Mouse (Mus musculus): ENCODE measurements around the gene Ticam1. TPM values are rescaled to one million over a fixed set of nuclear protein-coding genes. Genes with fewer than 3 reads are reported as not detected.
"Not testable (repeated sequence)": the region's sequence is repeated elsewhere in the genome, so short reads cannot be mapped to it uniquely, and the experiment has no call there.

The Ticam1 gene
- polyA plus RNA-seq, 1 experiment, result 4.2 TPM

- no peak for TF ChIP-seq CTCF (IDR thresholded peaks at IDR 0.05; ENCODE audit: extremely low read depth, insufficient read depth, low read length)
- peak; percentile 71; the same call in 1 of the 2 replicates for TF ChIP-seq POLR2A (IDR thresholded peaks at IDR 0.05; ENCODE audit: extremely low read depth, insufficient read depth, low read length)
- Histone ChIP-seq H3K4me1 (ENCODE audit: control insufficient read depth, insufficient read depth, low read length) (peaks cover 8% of the 10 kb centered on the region), H3K4me3 (ENCODE audit: insufficient read depth, low read length) (peak overlapping the region; percentile 40), H3K27ac (ENCODE audit: insufficient read depth, low read length) (peak overlapping the region; percentile 84)
These were observed 7.4 kb downstream of the Ticam1 start for GRCm38 (mm10) chr17:56269153-56269630.

- TF ChIP-seq CTCF (IDR thresholded peaks at IDR 0.05; ENCODE audit: extremely low read depth, insufficient read depth, low read length), result no peak
- 0 out of 2 replicates have a peak, but pooled peaks have one; percentile 7 for TF ChIP-seq POLR2A (IDR thresholded peaks at IDR 0.05; ENCODE audit: extremely low read depth, insufficient read depth, low read length)
- H3K27ac ChIP-seq (ENCODE audit: insufficient read depth, low read length), result peak overlapping the region; percentile 93
- H3K4me1 ChIP-seq (ENCODE audit: control insufficient read depth, insufficient read depth, low read length), result peaks cover 6% of the 10 kb centered on the region
- H3K4me3 ChIP-seq (ENCODE audit: insufficient read depth, low read length), result no peak overlapping the region
These were observed 10.3 kb downstream of the Ticam1 start for GRCm38 (mm10) chr17:56266271-56266670.

GRCm38 (mm10) chr17:56265869-56266268 lies 10.7 kb downstream of the Ticam1 start:
- Histone ChIP-seq H3K4me3 (ENCODE audit: insufficient read depth, low read length) (no peak overlapping the region), H3K4me1 (ENCODE audit: control insufficient read depth, insufficient read depth, low read length) (peaks cover 9% of the 10 kb centered on the region), H3K27ac (ENCODE audit: insufficient read depth, low read length) (peak overlapping the region; percentile 93)
- TF ChIP-seq POLR2A (IDR thresholded peaks at IDR 0.05; ENCODE audit: extremely low read depth, insufficient read depth, low read length), result no peak
- TF ChIP-seq CTCF (IDR thresholded peaks at IDR 0.05; ENCODE audit: extremely low read depth, insufficient read depth, low read length), result no peak

GRCm38 (mm10) chr17:56265011-56265410 lies 11.6 kb downstream of the Ticam1 start:
- peak overlapping the region; percentile 18; the same call in 1 of the 2 replicates for H3K27ac ChIP-seq (ENCODE audit: insufficient read depth, low read length)
- TF ChIP-seq POLR2A (IDR thresholded peaks at IDR 0.05; ENCODE audit: extremely low read depth, insufficient read depth, low read length) (no peak), CTCF (IDR thresholded peaks at IDR 0.05; ENCODE audit: extremely low read depth, insufficient read depth, low read length) (no peak)
- peaks cover 12% of the 10 kb centered on the region for H3K4me1 ChIP-seq (ENCODE audit: control insufficient read depth, insufficient read depth, low read length)
- H3K4me3 ChIP-seq (ENCODE audit: insufficient read depth, low read length), result no peak overlapping the region

- Histone ChIP-seq H3K4me1 (ENCODE audit: control insufficient read depth, insufficient read depth, low read length) (peaks cover 20% of the 10 kb centered on the region), H3K27ac (ENCODE audit: insufficient read depth, low read length) (no peak overlapping the region), H3K4me3 (ENCODE audit: insufficient read depth, low read length) (no peak overlapping the region)
- TF ChIP-seq CTCF (IDR thresholded peaks at IDR 0.05; ENCODE audit: extremely low read depth, insufficient read depth, low read length) (peak; percentile 82), POLR2A (IDR thresholded peaks at IDR 0.05; ENCODE audit: extremely low read depth, insufficient read depth, low read length) (no peak)
These were observed 12.6 kb downstream of the Ticam1 start for GRCm38 (mm10) chr17:56264020-56264419.

- Histone ChIP-seq H3K4me3 (ENCODE audit: insufficient read depth, low read length) (no peak overlapping the region), H3K4me1 (ENCODE audit: control insufficient read depth, insufficient read depth, low read length) (peaks cover 20% of the 10 kb centered on the region), H3K27ac (ENCODE audit: insufficient read depth, low read length) (no peak overlapping the region)
- TF ChIP-seq POLR2A (IDR thresholded peaks at IDR 0.05; ENCODE audit: extremely low read depth, insufficient read depth, low read length) (no peak), CTCF (IDR thresholded peaks at IDR 0.05; ENCODE audit: extremely low read depth, insufficient read depth, low read length) (no peak)
These were observed 13.9 kb downstream of the Ticam1 start for GRCm38 (mm10) chr17:56262645-56263094.

- no peak overlapping the region for H3K4me3 ChIP-seq (ENCODE audit: insufficient read depth, low read length)
- TF ChIP-seq CTCF (IDR thresholded peaks at IDR 0.05; ENCODE audit: extremely low read depth, insufficient read depth, low read length), result no peak
- no peak for TF ChIP-seq POLR2A (IDR thresholded peaks at IDR 0.05; ENCODE audit: extremely low read depth, insufficient read depth, low read length)
- peaks cover 19% of the 10 kb centered on the region for H3K4me1 ChIP-seq (ENCODE audit: control insufficient read depth, insufficient read depth, low read length)
- no peak overlapping the region for H3K27ac ChIP-seq (ENCODE audit: insufficient read depth, low read length)
These were observed 15.4 kb downstream of the Ticam1 start for GRCm38 (mm10) chr17:56261166-56261565.

- Histone ChIP-seq H3K4me1 (ENCODE audit: control insufficient read depth, insufficient read depth, low read length) (peaks cover 15% of the 10 kb centered on the region), H3K4me3 (ENCODE audit: insufficient read depth, low read length) (peak overlapping the region; percentile 7; the same call in 1 of the 2 replicates)
These were observed 17.1 kb downstream of the Ticam1 start for GRCm38 (mm10) chr17:56259301-56260037.

GRCm38 (mm10) chr17:56258812-56259211 lies 17.8 kb downstream of the Ticam1 start:
- peaks cover 15% of the 10 kb centered on the region for H3K4me1 ChIP-seq (ENCODE audit: control insufficient read depth, insufficient read depth, low read length)

More at GRCm38 (mm10) chr17:56259301-56260037, 17.1 kb downstream of the Ticam1 start:
- no peak for TF ChIP-seq POLR2A (IDR thresholded peaks at IDR 0.05; ENCODE audit: extremely low read depth, insufficient read depth, low read length)
- no peak for TF ChIP-seq CTCF (IDR thresholded peaks at IDR 0.05; ENCODE audit: extremely low read depth, insufficient read depth, low read length)
- H3K27ac ChIP-seq (ENCODE audit: insufficient read depth, low read length), result no peak overlapping the region

GRCm38 (mm10) chr17:56258269-56258668 lies 18.3 kb downstream of the Ticam1 start:
- Histone ChIP-seq H3K4me1 (ENCODE audit: control insufficient read depth, insufficient read depth, low read length) (peaks cover 15% of the 10 kb centered on the region), H3K4me3 (ENCODE audit: insufficient read depth, low read length) (peak overlapping the region; percentile 15; the same call in 1 of the 2 replicates)
- H3K27ac ChIP-seq (ENCODE audit: insufficient read depth, low read length), result not testable (repeated sequence)

More at GRCm38 (mm10) chr17:56258812-56259211, 17.8 kb downstream of the Ticam1 start:
- H3K4me3 ChIP-seq (ENCODE audit: insufficient read depth, low read length), result peak overlapping the region; percentile 15; the same call in 1 of the 2 replicates
- not testable (repeated sequence) for H3K27ac ChIP-seq (ENCODE audit: insufficient read depth, low read length)
